Mouse (Mus musculus) adrenal gland, adult 18-20 months (tissue): ENCODE data around the gene Snx29. TPM values are rescaled to one million over a fixed set of nuclear protein-coding genes. Genes with fewer than 3 reads are reported as not detected.
"Not testable (repeated sequence)": the region's sequence is repeated elsewhere in the genome, so short reads cannot be mapped to it uniquely, and the experiment has no call there.

ENCODE experiments used
- DNase-seq, 2 experiments: peaks; one replicate each; pipeline ENCODE4 v3.0.0; 2021 to 2022; ENCODE audit warnings: low spot score in 2 of 2
- total RNA-seq, 2 experiments: library from RNA; stranded (reverse); gene quantifications; 1 replicate in 1 of 2; 2 replicates in 1 of 2; pipeline ENCODE4 v1.2.3; 2021

The Snx29 gene
- total RNA-seq, 2 experiments from 2014 or later, result 13.6 to 15.4 TPM

- no peak for DNase-seq
Observed at GRCm38 (mm10) chr16:11359173-11359572, 36.5 kb downstream of the Snx29 start.

GRCm38 (mm10) chr16:11359919-11360318 lies 37.2 kb downstream of the Snx29 start:
- DNase-seq, result no peak

GRCm38 (mm10) chr16:11360576-11360975 lies 37.9 kb downstream of the Snx29 start:
- not testable (repeated sequence) for DNase-seq

- DNase-seq, result no peak
Observed at GRCm38 (mm10) chr16:11365626-11366025, 42.9 kb downstream of the Snx29 start.

GRCm38 (mm10) chr16:11366851-11367250 lies 44.1 kb downstream of the Snx29 start:
- no peak for DNase-seq

GRCm38 (mm10) chr16:11368412-11368811 lies 45.7 kb downstream of the Snx29 start:
- DNase-seq, result no peak

- no peak for DNase-seq
Observed at GRCm38 (mm10) chr16:11369162-11369561, 46.5 kb downstream of the Snx29 start.

GRCm38 (mm10) chr16:11369642-11370041 lies 46.9 kb downstream of the Snx29 start:
- no peak for DNase-seq

- DNase-seq, result peak in 1 of 2 experiments; percentile 32
Observed at GRCm38 (mm10) chr16:11370132-11370544, 47.4 kb downstream of the Snx29 start.

- DNase-seq, result no peak
Observed at GRCm38 (mm10) chr16:11379264-11379663, 56.6 kb downstream of the Snx29 start.

GRCm38 (mm10) chr16:11380038-11380437 lies 57.3 kb downstream of the Snx29 start:
- DNase-seq, result no peak

GRCm38 (mm10) chr16:11380871-11381270 lies 58.2 kb downstream of the Snx29 start:
- DNase-seq, result no peak

- no peak for DNase-seq
Observed at GRCm38 (mm10) chr16:11384361-11384760, 61.7 kb downstream of the Snx29 start.

GRCm38 (mm10) chr16:11385150-11385549 lies 62.4 kb downstream of the Snx29 start:
- DNase-seq, result no peak

- no peak for DNase-seq
Observed at GRCm38 (mm10) chr16:11385798-11386197, 63.1 kb downstream of the Snx29 start.

- DNase-seq, result no peak
Observed at GRCm38 (mm10) chr16:11386221-11386620, 63.5 kb downstream of the Snx29 start.

GRCm38 (mm10) chr16:11388085-11388484 lies 65.4 kb downstream of the Snx29 start:
- DNase-seq, result no peak

- no peak for DNase-seq
Observed at GRCm38 (mm10) chr16:11389324-11389723, 66.6 kb downstream of the Snx29 start.

- DNase-seq, result no peak
Observed at GRCm38 (mm10) chr16:11396570-11396969, 73.9 kb downstream of the Snx29 start.

- no peak for DNase-seq
Observed at GRCm38 (mm10) chr16:11399386-11399785, 76.7 kb downstream of the Snx29 start.

GRCm38 (mm10) chr16:11399845-11400565 lies 77.3 kb downstream of the Snx29 start:
- DNase-seq, result no peak

- no peak for DNase-seq
Observed at GRCm38 (mm10) chr16:11400936-11401335, 78.2 kb downstream of the Snx29 start.

GRCm38 (mm10) chr16:11405193-11405592 lies 82.5 kb downstream of the Snx29 start:
- DNase-seq, result no peak
